Mouse (Mus musculus) induced T-regulatory cell, adult 2 months (primary cell): ENCODE measurements around the gene Omt2a.
A peak's percentile ranks its signal among the peaks of the same experiment; 100 is the strongest.
"Not testable (repeated sequence)": the region's sequence is repeated elsewhere in the genome, so short reads cannot be mapped to it uniquely, and the experiment has no call there.

Source experiments
- DNase-seq: peaks from one replicate; pipeline ENCODE4 v3.0.0-alpha.2; 2012; ENCODE audit warnings: low read depth

The Omt2a gene

DNA sequence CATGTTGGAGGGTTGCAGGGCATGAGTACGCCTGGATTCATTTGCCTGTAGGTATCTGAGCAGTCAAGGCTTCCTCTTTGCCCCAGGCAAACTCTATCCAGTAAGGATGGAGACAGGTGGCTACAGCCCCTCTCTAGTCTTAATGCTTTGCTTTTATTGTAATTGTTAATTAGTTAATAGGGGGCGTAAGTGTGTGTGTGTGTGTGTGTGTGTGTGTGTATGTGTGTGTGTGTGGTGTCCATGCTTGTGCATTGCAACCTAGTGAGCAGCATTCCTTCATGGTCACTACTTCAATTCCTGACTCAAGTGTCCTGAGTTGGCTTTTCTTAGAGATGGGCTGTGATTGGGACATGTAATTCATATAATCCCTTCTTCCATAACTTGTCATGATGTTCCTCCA is at the start of gene Omt2a:
TSS of gene Omt2a (minus strand) at position 101 of the 400 bp plus-strand sequence.
- no peak for DNase-seq

GRCm38 (mm10) chr9:78363374-78363773 is 48.8 kb upstream of the Omt2a start:
- DNase-seq, result no peak

DNA sequence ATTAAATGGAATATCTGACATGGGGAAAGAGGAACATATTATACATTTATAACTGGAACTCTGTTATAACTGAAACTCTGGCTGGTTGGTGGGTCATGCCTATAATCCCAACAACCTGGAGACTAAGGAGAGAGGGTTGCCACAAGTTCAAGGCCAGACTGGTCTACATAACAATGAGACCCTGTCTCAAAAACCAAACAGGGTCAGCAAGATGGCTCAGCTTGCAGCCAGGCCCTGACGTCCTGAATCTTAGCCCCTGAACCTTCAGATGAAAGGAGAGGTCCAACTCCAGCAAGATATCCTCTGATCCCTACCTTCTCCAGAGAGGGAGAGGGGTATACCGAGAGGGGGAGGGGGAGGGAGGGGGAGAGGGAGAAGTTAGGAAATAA is 45.9 kb upstream of the Omt2a start:
- no peak for DNase-seq

- no peak for DNase-seq
Measured at GRCm38 (mm10) chr9:78359750-78360483, 45.3 kb upstream of the Omt2a start.

- DNase-seq, result peak; percentile 78
Measured at GRCm38 (mm10) chr9:78358053-78358452, 43.5 kb upstream of the Omt2a start.

GRCm38 (mm10) chr9:78355611-78356010 is 41.0 kb upstream of the Omt2a start, which contains the start of gene Gsta2:
Gsta2 (minus strand) TSS chr9:78355788.
- DNase-seq, result no peak

GRCm38 (mm10) chr9:78354665-78355578 is 40.3 kb upstream of the Omt2a start:
- no peak for DNase-seq

GRCm38 (mm10) chr9:78351504-78352220 is 37.1 kb upstream of the Omt2a start:
- DNase-seq, result no peak

DNA sequence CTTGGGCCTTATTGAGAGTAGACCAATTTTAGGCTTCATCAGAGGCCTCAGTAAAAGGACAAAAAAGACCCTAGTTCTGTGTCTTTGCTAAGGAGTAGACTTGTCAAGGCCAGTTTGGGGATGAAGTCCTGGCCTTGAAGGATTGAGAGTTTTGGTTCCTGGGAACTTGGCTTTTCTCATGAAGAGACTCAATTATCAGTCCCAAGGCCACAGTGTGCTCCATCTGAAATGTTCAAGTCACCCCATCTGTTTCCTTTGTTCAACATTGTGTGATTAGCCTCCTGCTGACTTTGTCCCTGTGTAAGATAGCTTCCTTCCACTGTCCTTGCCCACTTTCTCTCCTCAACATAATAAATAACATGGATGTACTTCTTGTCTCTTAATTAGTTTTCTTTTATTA is 35.4 kb upstream of the Omt2a start:
- DNase-seq, result not testable (repeated sequence)

- DNase-seq, result not testable (repeated sequence)
Measured at GRCm38 (mm10) chr9:78349141-78349540, 34.5 kb upstream of the Omt2a start.

DNA sequence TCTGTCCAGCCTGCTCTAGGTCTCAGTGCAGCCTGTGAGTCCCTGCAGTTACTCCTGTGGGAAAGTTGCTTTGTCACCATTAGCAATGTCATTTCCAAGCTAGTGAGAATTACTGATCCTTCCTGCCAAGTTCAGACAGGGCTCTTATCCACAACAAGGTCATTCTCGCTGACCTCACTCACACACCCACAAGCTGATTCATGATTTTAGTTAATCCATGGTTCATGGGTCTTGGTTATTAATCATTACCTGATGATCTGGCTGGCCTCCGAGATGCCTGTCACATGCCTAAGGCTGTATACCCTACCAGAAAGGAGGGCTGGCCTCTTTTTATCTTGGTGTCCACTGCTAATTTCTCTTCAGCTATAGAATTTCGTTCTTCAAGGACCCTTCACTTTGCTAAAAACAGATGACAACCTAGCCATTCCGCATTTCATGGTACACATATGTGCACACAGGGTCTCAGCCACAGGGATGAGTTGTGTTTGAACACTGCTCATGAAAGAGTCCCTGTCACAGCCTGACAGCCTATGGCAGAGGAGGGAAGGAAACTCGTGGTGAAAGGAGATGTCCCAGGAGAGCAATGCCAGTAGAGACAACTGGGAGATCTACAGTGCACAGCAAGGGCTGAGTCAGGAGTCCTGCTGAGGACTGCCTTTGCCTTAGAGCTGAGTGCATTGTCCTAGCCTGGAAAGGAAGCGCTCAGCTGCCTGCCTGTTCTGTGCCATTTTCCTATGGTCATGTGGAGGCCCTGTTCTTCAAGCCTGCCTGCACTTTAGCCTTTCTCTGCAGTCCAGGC is 33.8 kb upstream of the Omt2a start:
- not testable (repeated sequence) for DNase-seq

GRCm38 (mm10) chr9:78347004-78347403 is 32.4 kb upstream of the Omt2a start:
- DNase-seq, result no peak

GRCm38 (mm10) chr9:78345235-78345634 is 30.6 kb upstream of the Omt2a start:
- DNase-seq, result not testable (repeated sequence)

- not testable (repeated sequence) for DNase-seq
Measured at GRCm38 (mm10) chr9:78343055-78343454, 28.5 kb upstream of the Omt2a start.

- not testable (repeated sequence) for DNase-seq
Measured at GRCm38 (mm10) chr9:78342494-78342893, 27.9 kb upstream of the Omt2a start.

DNA sequence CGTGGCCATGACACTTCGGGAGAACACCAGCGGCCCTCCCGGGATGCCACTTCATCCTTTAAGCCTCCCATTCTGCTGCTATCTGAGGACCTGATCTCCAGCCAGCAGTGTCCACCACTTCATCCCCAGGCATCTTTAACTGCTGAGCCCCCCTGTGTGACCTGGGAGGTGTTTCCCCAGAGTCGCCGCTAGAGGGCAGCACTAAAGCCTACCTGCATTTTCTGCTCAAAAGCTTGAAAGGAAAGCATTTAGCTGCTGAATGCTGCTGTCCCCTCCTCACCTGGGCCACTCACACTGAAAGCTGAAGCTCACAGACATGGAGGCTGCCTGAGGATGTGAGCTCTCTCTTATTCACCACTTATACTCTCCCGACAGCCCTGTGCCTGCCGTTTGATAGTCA is 25.7 kb upstream of the Omt2a start:
- peak; percentile 63 for DNase-seq

- not testable (repeated sequence) for DNase-seq
Measured at GRCm38 (mm10) chr9:78337050-78337449, 22.5 kb upstream of the Omt2a start.

DNA sequence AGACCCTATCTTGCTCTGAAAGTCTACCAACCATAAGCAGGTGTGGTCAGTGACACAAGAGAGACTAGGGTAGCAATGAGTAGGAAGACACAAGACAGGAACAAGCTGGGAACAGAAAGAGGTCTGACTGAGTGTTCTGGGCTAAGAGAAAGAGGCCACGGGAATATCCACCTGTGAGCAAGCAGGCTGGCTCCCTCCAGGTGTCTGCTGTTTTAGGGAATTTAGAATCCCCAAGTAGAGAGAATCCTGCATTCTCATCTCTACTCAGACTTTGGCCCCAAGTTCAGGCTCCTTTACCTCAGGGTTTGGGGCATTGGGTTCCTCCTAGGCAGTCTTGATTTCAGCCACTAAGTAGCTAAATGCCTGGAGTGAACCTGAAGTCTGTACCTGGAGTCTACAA is 12.7 kb upstream of the Omt2a start, which contains the start of gene Omt2b:
TSS of gene Omt2b (plus strand) at position 301 of the 400 bp plus-strand sequence.
- not testable (repeated sequence) for DNase-seq

- DNase-seq, result peak; percentile 30
Measured at GRCm38 (mm10) chr9:78319499-78319898, 4.9 kb upstream of the Omt2a start.

DNA sequence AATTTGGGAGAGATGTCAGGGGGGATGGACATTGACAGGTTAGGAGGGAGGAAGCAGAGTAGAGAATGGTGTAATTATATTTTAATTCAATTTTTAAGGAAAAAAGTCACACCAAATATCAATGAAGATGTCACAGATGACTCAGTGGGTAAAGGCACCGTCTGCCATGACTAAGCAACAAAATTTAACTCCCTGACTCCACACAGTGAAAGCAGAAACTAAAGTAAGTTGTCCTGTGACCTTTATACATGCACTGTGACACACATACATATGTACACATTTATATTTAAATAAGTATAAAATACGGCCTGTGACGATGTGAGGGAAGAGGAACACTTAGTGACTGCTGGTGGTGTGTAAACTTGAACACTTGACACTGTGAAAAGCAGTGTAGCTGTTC is 6.5 kb downstream of the Omt2a start:
- DNase-seq, result not testable (repeated sequence)

DNA sequence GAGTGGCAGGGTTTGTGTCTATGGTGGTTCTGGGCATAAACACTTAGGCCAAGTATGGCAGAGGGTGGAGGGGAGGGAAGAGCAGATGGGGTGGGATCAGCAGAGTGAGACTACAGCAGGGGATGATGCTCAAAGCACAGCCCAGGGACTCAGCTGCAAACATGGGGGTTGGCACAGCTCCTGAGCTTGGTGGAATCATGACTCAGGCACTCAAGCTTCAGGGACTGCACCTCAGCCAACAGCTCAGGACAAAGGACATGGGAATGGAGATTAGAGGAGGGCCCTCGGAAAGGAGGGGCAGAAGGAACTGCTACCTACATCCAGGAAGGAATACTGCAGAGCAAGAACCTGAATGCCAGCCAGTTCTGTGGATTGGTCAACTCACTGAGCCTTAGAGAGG is 15.5 kb downstream of the Omt2a start:
- DNase-seq, result not testable (repeated sequence)
